Mouse (Mus musculus): ENCODE data around the gene Mphosph9. TPM values are rescaled to one million over a fixed set of nuclear protein-coding genes. Genes with fewer than 3 reads are reported as not detected.
A peak's percentile ranks its signal among the peaks of the same experiment; 100 is the strongest.

Gene Mphosph9
- polyA plus RNA-seq, 1 experiment from 2014 or later = 20.9 TPM

GRCm38 (mm10) chr5:124240841-124241685 is 86.7 kb downstream of the Mphosph9 start:
- Histone ChIP-seq H3K4me1 (peaks cover 29% of the 10 kb centered on the region), H3K27ac (0 out of 2 replicates have a peak overlapping the region, but pooled peaks have one; percentile 37), H3K4me3 (peak overlapping the region; percentile 4; the same call in 1 of the 2 replicates), H3K36me3 (replicated peaks) (peaks cover 25% of the 10 kb centered on the region), H3K9me3 (no peaks in the 10 kb centered on the region), H3K27me3 (ENCODE audit: poor library complexity, severe bottlenecking) (no peaks in the 10 kb centered on the region)
- WGBS = 49% methylated on average over 22 of the region's 22 CpGs
- no peak for DNase-seq (ENCODE audit: extremely low spot score, low spot score)

GRCm38 (mm10) chr5:124236180-124236579 is 91.6 kb downstream of the Mphosph9 start:
- Histone ChIP-seq H3K36me3 (replicated peaks) (0 out of 2 replicates have a peak, but pooled peaks cover 3% of the 10 kb centered on the region), H3K27ac (no peak overlapping the region), H3K27me3 (ENCODE audit: poor library complexity, severe bottlenecking) (no peaks in the 10 kb centered on the region), H3K4me1 (peaks cover 38% of the 10 kb centered on the region), H3K4me3 (no peak overlapping the region), H3K9me3 (no peaks in the 10 kb centered on the region)
- WGBS = 90% methylated on average over 4 of the region's 4 CpGs
- DNase-seq (ENCODE audit: extremely low spot score, low spot score) = no peak

GRCm38 (mm10) chr5:124234778-124235177 is 93.0 kb downstream of the Mphosph9 start:
- Histone ChIP-seq H3K4me3 (no peak overlapping the region), H3K27me3 (ENCODE audit: poor library complexity, severe bottlenecking) (no peaks in the 10 kb centered on the region), H3K36me3 (replicated peaks) (0 out of 2 replicates have a peak, but pooled peaks cover 3% of the 10 kb centered on the region), H3K27ac (peak overlapping the region; percentile 32; the same call in 1 of the 2 replicates), H3K4me1 (peaks cover 30% of the 10 kb centered on the region), H3K9me3 (no peaks in the 10 kb centered on the region)
- 94% methylated on average over 6 of the region's 6 CpGs for WGBS
- DNase-seq (ENCODE audit: extremely low spot score, low spot score) = no peak

GRCm38 (mm10) chr5:124233874-124234661 is 93.7 kb downstream of the Mphosph9 start:
- no peak overlapping the region for H3K4me3 ChIP-seq
- 61% methylated on average over 12 of the region's 12 CpGs for WGBS
- H3K27me3 ChIP-seq (ENCODE audit: poor library complexity, severe bottlenecking) = no peaks in the 10 kb centered on the region
- H3K9me3 ChIP-seq = no peaks in the 10 kb centered on the region
- H3K4me1 ChIP-seq = peaks cover 30% of the 10 kb centered on the region
- 0 out of 2 replicates have a peak, but pooled peaks cover under 1% of the 10 kb centered on the region for H3K36me3 ChIP-seq (replicated peaks)
- no peak for DNase-seq (ENCODE audit: extremely low spot score, low spot score)
- H3K27ac ChIP-seq = peak overlapping the region; percentile 32

GRCm38 (mm10) chr5:124233144-124233465 is 94.7 kb downstream of the Mphosph9 start:
- H3K4me1 ChIP-seq = peaks cover 30% of the 10 kb centered on the region
- H3K36me3 ChIP-seq (replicated peaks) = no peaks in the 10 kb centered on the region
- no peak for DNase-seq (ENCODE audit: extremely low spot score, low spot score)
- 88% methylated on average over 8 of the region's 8 CpGs for WGBS
- H3K27ac ChIP-seq = peak overlapping the region; percentile 41; the same call in 1 of the 2 replicates
- no peaks in the 10 kb centered on the region for H3K9me3 ChIP-seq
- H3K4me3 ChIP-seq = no peak overlapping the region
- H3K27me3 ChIP-seq (ENCODE audit: poor library complexity, severe bottlenecking) = no peaks in the 10 kb centered on the region

GRCm38 (mm10) chr5:124232360-124233143 is 95.2 kb downstream of the Mphosph9 start:
- H3K4me3 ChIP-seq = no peak overlapping the region
- H3K9me3 ChIP-seq = no peaks in the 10 kb centered on the region
- no peaks in the 10 kb centered on the region for H3K27me3 ChIP-seq (ENCODE audit: poor library complexity, severe bottlenecking)
- no peaks in the 10 kb centered on the region for H3K36me3 ChIP-seq (replicated peaks)
- H3K4me1 ChIP-seq = peaks cover 30% of the 10 kb centered on the region
- DNase-seq (ENCODE audit: extremely low spot score, low spot score) = no peak
- WGBS = 82% methylated on average over 18 of the region's 18 CpGs
- peak overlapping the region; percentile 41 for H3K27ac ChIP-seq

- Histone ChIP-seq H3K9me3 (no peaks in the 10 kb centered on the region), H3K36me3 (replicated peaks) (no peaks in the 10 kb centered on the region), H3K27me3 (ENCODE audit: poor library complexity, severe bottlenecking) (no peaks in the 10 kb centered on the region), H3K27ac (no peak overlapping the region), H3K4me1 (peaks cover 45% of the 10 kb centered on the region), H3K4me3 (no peak overlapping the region)
- 87% methylated on average over 9 of the region's 9 CpGs for WGBS
- no peak for DNase-seq (ENCODE audit: extremely low spot score, low spot score)
These were observed 97.3 kb downstream of the Mphosph9 start for GRCm38 (mm10) chr5:124230461-124230860.

- Histone ChIP-seq H3K36me3 (replicated peaks) (no peaks in the 10 kb centered on the region), H3K4me1 (peaks cover 18% of the 10 kb centered on the region), H3K9me3 (no peaks in the 10 kb centered on the region), H3K27ac (no peak overlapping the region), H3K27me3 (ENCODE audit: poor library complexity, severe bottlenecking) (no peaks in the 10 kb centered on the region), H3K4me3 (no peak overlapping the region)
- WGBS = 74% methylated on average over 6 of the region's 6 CpGs
- no peak for DNase-seq (ENCODE audit: extremely low spot score, low spot score)
These were observed 100.6 kb downstream of the Mphosph9 start for GRCm38 (mm10) chr5:124227193-124227592.

- H3K27me3 ChIP-seq (ENCODE audit: poor library complexity, severe bottlenecking) = no peaks in the 10 kb centered on the region
- H3K9me3 ChIP-seq = no peaks in the 10 kb centered on the region
- peaks cover 15% of the 10 kb centered on the region for H3K4me1 ChIP-seq
- H3K4me3 ChIP-seq = no peak overlapping the region
- 0 out of 2 replicates have a peak overlapping the region, but pooled peaks have one; percentile 20 for H3K27ac ChIP-seq
- H3K36me3 ChIP-seq (replicated peaks) = no peaks in the 10 kb centered on the region
- no peak for DNase-seq (ENCODE audit: extremely low spot score, low spot score)
- 87% methylated on average over 4 of the region's 4 CpGs for WGBS
These were observed 101.3 kb downstream of the Mphosph9 start for GRCm38 (mm10) chr5:124226494-124226893.

- WGBS = 92% methylated on average over 7 of the region's 7 CpGs
These were observed 101.9 kb downstream of the Mphosph9 start for GRCm38 (mm10) chr5:124225891-124226290.

GRCm38 (mm10) chr5:124224321-124225092 is 103.3 kb downstream of the Mphosph9 start:
- 86% methylated on average over 16 of the region's 16 CpGs for WGBS
- H3K27ac ChIP-seq = no peak overlapping the region

More at GRCm38 (mm10) chr5:124225891-124226290, 101.9 kb downstream of the Mphosph9 start:
- no peaks in the 10 kb centered on the region for H3K27me3 ChIP-seq (ENCODE audit: poor library complexity, severe bottlenecking)
- peaks cover 15% of the 10 kb centered on the region for H3K4me1 ChIP-seq
- 0 out of 2 replicates have a peak overlapping the region, but pooled peaks have one; percentile 20 for H3K27ac ChIP-seq
- no peaks in the 10 kb centered on the region for H3K9me3 ChIP-seq
- no peak for DNase-seq (ENCODE audit: extremely low spot score, low spot score)
- no peak overlapping the region for H3K4me3 ChIP-seq
- H3K36me3 ChIP-seq (replicated peaks) = no peaks in the 10 kb centered on the region; the same call in 1 of the 2 replicates

More at GRCm38 (mm10) chr5:124224321-124225092, 103.3 kb downstream of the Mphosph9 start:
- Histone ChIP-seq H3K4me3 (no peak overlapping the region), H3K9me3 (no peaks in the 10 kb centered on the region), H3K36me3 (replicated peaks) (no peaks in the 10 kb centered on the region; the same call in 1 of the 2 replicates), H3K4me1 (peaks cover 15% of the 10 kb centered on the region), H3K27me3 (ENCODE audit: poor library complexity, severe bottlenecking) (no peaks in the 10 kb centered on the region)
- DNase-seq (ENCODE audit: extremely low spot score, low spot score) = no peak
